In genomic region chr2:45678685-45679084, GRCm38 (mm10) we compare ENCODE assay signal across 22 mouse cellular contexts.
DNase-seq lines count a peak whose midpoint lies in the region; ATAC-seq and TF ChIP-seq lines count a peak whose summit lies in the region.
"Had no signal": no experiment of that assay in that cellular context is flagged by ENCODE, and none has a peak within 500 bp of the region (broad histone marks: within the 10 kb centered on the region; RNA-seq: fewer than 3 reads in every experiment).

No protein-coding gene starts in this region.

- H3K36me3 ChIP-seq in heart, adult 2 months (ENCODE audit: control insufficient read depth, insufficient read depth, low read length) = no peaks in the 10 kb centered on the region
- H3K36me3 ChIP-seq in lung, embryonic 14.5 days (ENCODE audit: insufficient read depth) = no peaks in the 10 kb centered on the region
- H3K36me3 ChIP-seq: heart, embryonic 10.5 days; hindbrain, embryonic 15.5 days had no signal

- WGBS in heart, adult 2 months = 41% methylated on average over 9 of the region's 9 CpGs
- WGBS in lung, embryonic 14.5 days = 34% methylated on average over 9 of the region's 9 CpGs
- WGBS in lung, adult 2 months = 51% methylated on average over 9 of the region's 9 CpGs

- no peaks in the 10 kb centered on the region; the same call in 1 of the 2 replicates for H3K4me1 ChIP-seq in heart, adult 2 months (ENCODE audit: control insufficient read depth, insufficient read depth, low read length)
- no peaks in the 10 kb centered on the region for H3K4me1 ChIP-seq in lung, embryonic 14.5 days (ENCODE audit: insufficient read depth)
- no peaks in the 10 kb centered on the region for H3K4me1 ChIP-seq in lung, adult 2 months (ENCODE audit: control insufficient read depth, insufficient read depth, low read length)
- H3K4me1 ChIP-seq: heart, embryonic 10.5 days; hindbrain, embryonic 15.5 days had no signal

- H3K27me3 ChIP-seq in heart, adult 2 months (ENCODE audit: control insufficient read depth, insufficient read depth, low read length) = no peaks in the 10 kb centered on the region
- H3K27me3 ChIP-seq in lung, embryonic 14.5 days (ENCODE audit: insufficient read depth, low read length) = no peaks in the 10 kb centered on the region
- H3K27me3 ChIP-seq: hindbrain, embryonic 15.5 days; Patski had no signal

- TF ChIP-seq POLR2A in heart, adult 2 months (IDR thresholded peaks at IDR 0.05; ENCODE audit: insufficient read depth, low read depth, low read length) = no peak
- no peak for TF ChIP-seq POLR2A in lung, adult 2 months (IDR thresholded peaks at IDR 0.05; ENCODE audit: borderline replicate concordance, extremely low read depth, low read depth, low read length)
- no peak for TF ChIP-seq POLR2A in brain, embryonic 14.5 days (IDR thresholded peaks at IDR 0.05; ENCODE audit: borderline replicate concordance, extremely low read depth, insufficient read depth, insufficient read length, poor library complexity, severe bottlenecking)

- no peak overlapping the region for H3K9ac ChIP-seq in heart, adult 2 months (ENCODE audit: low read depth, low read length)
- H3K9ac ChIP-seq in lung, embryonic 14.5 days = no peak overlapping the region
- H3K9ac ChIP-seq: hindbrain, embryonic 15.5 days had no signal

- no peak for TF ChIP-seq EP300 in heart, adult 2 months (IDR thresholded peaks at IDR 0.05; ENCODE audit: insufficient read depth, low read depth, low read length)

- no peak; the same call in 1 of the 2 replicates for ATAC-seq in lung, embryonic 14.5 days (ENCODE audit: insufficient read depth)
- ATAC-seq: intestine, embryonic 16.5 days; Patski had no signal

- intact Hi-C loops in heart, adult 2 months (cut with DNase I) = no loop called here

- DNase-seq in heart, adult 2 months = peak; percentile 8 to 23
- DNase-seq in heart, adult 9 months (ENCODE audit: low spot score in 2 of 2) = no peak
- peak; percentile 37 for DNase-seq in lung, embryonic 14.5 days
- no peak for DNase-seq in lung, adult 2 months
- DNase-seq in brain, embryonic 14.5 days (ENCODE audit: low read depth) = peak; percentile 59
- DNase-seq in embryo, embryonic 10.5 days (ENCODE audit: low spot score) = peak; percentile 21
- DNase-seq in testis, postnatal 10 days (ENCODE audit: low spot score) = no peak
- DNase-seq in urinary bladder, adult 2 months (ENCODE audit: low spot score) = no peak
- DNase-seq: adrenal gland, postnatal 10 days; cerebellum, adult 11 months; cerebellum, postnatal 14 days; gastrocnemius, postnatal 10 days; heart, postnatal 10 days; kidney, postnatal 10 days; liver; right cerebral cortex, postnatal 14 days; thymus, adult 18-20 months; thymus, postnatal 4 days had no signal

- no peaks in the 10 kb centered on the region for H3K9me3 ChIP-seq in lung, embryonic 14.5 days (ENCODE audit: low read depth, low read length)
- H3K9me3 ChIP-seq: heart, embryonic 10.5 days; hindbrain, embryonic 15.5 days had no signal

- H3K27ac ChIP-seq in heart, adult 2 months = peak overlapping the region; percentile 31
- peak overlapping the region; percentile 65; the same call in 1 of the 2 replicates for H3K27ac ChIP-seq in lung, embryonic 14.5 days (ENCODE audit: low read depth)
- H3K27ac ChIP-seq: heart, embryonic 10.5 days; hindbrain, embryonic 15.5 days had no signal

- no peak overlapping the region for H3K4me3 ChIP-seq in heart, adult 2 months
- no peak overlapping the region for H3K4me3 ChIP-seq in lung, embryonic 14.5 days (ENCODE audit: low read depth, low read length)
- no peak overlapping the region for H3K4me3 ChIP-seq in lung, adult 2 months (replicated peaks; ENCODE audit: extremely low read depth, low read depth, low read length)
- H3K4me3 ChIP-seq: heart, embryonic 10.5 days; hindbrain, embryonic 15.5 days had no signal

- TF ChIP-seq CTCF in heart, adult 2 months (IDR thresholded peaks at IDR 0.05) = no peak
- no peak for TF ChIP-seq CTCF in lung, embryonic 14.5 days (IDR thresholded peaks at IDR 0.05; ENCODE audit: low read depth)
- TF ChIP-seq CTCF in lung, adult 2 months (IDR thresholded peaks at IDR 0.05; ENCODE audit: insufficient read depth, low read length) = no peak
- TF ChIP-seq CTCF in brain, embryonic 14.5 days (IDR thresholded peaks at IDR 0.05; ENCODE audit: borderline replicate concordance, extremely low read depth, insufficient read depth, insufficient read length) = no peak

- no peaks in the 10 kb centered on the region for H3K79me2 ChIP-seq in heart, adult 2 months (replicated peaks; ENCODE audit: control insufficient read depth, insufficient read depth, low read length)

- peak overlapping the region; percentile 32 for H3K4me2 ChIP-seq in lung, embryonic 14.5 days
- H3K4me2 ChIP-seq: hindbrain, embryonic 15.5 days had no signal

Comparison
In these comparisons a context has a peak if more than half of its experiments do, and no peak if none do; other contexts are left out.
1. DNase-seq: peak in heart, adult 2 months (2 of 2), lung, embryonic 14.5 days (single experiment), brain, embryonic 14.5 days (single experiment) and embryo, embryonic 10.5 days (single experiment); none in heart, adult 9 months (0 of 2), lung, adult 2 months (single experiment), testis, postnatal 10 days (single experiment) and urinary bladder, adult 2 months (single experiment).